Mouse (Mus musculus): ENCODE results near the gene Fam129c. TPM values are rescaled to one million over a fixed set of nuclear protein-coding genes. Genes with fewer than 3 reads are reported as not detected.
A peak's percentile ranks its signal among the peaks of the same experiment; 100 is the strongest.

Fam129c gene
- polyA plus RNA-seq, 1 experiment from 2014 or later, result 3.6 TPM

DNA sequence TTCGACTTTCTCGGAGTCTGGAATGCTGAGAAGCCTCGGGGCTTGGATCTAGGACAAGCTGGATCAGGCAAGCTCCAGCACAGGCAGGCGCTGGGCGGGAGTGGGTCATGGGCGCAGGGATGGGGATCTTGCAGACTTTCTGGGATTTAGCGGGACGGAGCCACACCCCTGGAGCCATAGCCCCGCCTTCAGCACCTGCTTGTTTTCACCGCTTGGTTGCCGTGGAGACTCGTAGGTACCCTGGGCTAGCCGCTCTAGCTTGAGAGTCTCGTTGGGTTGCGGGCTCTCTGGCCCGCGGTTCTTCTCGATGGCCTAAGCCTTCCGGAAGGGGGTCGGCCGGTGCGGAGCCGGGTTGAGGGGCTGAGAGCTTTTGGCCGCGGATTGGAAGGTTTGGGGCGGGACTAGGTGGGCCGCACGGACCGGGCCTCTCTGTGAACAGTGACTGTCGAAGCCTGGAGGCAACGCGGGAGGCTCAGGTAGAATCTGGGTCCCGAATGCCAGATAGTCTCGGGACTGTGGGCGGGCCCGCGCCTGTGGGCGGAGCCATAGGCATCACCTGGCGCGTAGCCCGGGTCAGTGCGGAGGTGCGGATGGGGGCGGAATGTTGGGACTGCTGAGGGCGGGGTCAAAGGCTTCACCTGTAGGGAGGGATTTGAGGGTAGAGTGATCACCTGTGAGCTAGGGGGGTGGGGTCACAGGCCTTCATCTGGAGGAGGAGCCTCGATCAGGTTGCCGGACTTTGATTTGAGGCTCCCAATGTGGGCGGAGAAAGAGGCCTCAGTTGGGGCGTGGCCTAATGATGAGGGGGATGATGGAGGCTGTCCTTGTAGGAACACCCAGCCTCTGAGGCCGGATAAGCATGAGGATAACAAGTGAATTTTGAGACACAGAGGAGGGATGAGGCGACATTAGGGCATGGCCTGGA is 27.8 kb upstream of the Fam129c start:
- Histone ChIP-seq H3K4me3 (ENCODE audit: low read depth, low read length) (peak overlapping the region; percentile 69), H3K4me2 (replicated peaks; ENCODE audit: low read depth, low read length) (peak overlapping the region; percentile 93), H3K9ac (ENCODE audit: low read depth, low read length) (peak overlapping the region; percentile 47; the same call in 1 of the 2 replicates), H3K9me3 (ENCODE audit: control insufficient read depth, low read length) (no peaks in the 10 kb centered on the region), H3K27ac (ENCODE audit: low read depth, low read length) (peak overlapping the region; percentile 36; the same call in 1 of the 2 replicates), H3K36me3 (ENCODE audit: control insufficient read depth, insufficient read depth, low read length) (no peaks in the 10 kb centered on the region), H3K4me1 (replicated peaks; ENCODE audit: control insufficient read depth, insufficient read depth, low read length) (peaks cover 11% of the 10 kb centered on the region; the same call in 1 of the 2 replicates), H3K27me3 (ENCODE audit: control insufficient read depth, insufficient read depth, low read length) (peaks cover 12% of the 10 kb centered on the region)
- ATAC-seq (ENCODE audit: low FRiP score), result peak; percentile 85
- peak; percentile 89 for DNase-seq (ENCODE audit: low spot score)
- WGBS, result under 1% methylated on average over 51 of the region's 51 CpGs

DNA sequence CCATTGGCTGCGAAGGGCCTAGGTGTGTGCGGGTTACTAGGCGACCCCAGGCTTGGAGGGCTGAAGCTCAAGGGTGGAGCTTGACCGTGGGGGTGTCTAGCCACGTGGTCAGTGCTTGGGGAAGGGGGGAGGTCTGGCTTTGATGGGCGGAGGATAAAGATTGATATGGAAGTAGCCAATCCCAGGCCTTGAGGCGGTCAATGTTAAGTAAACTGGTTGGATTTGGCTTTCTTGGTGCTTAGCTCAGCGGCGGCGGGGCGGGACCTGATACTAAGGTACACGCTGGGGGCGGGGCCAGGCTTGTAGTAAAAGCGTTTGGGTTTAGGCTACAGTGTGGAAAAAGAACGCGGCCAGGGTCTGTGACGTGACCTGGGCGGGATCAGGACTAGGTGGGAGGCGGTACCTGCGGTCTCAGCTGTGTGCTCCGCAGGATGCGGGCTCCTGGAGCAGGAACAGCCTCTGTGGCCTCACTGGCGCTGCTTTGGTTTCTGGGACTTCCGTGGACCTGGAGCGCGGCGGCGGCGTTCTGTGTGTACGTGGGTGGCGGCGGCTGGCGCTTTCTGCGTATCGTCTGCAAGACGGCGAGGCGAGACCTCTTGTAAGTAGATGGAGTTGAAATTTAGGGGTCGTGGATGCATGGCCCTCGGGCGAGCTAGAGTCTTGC is 27.0 kb upstream of the Fam129c start:
- Histone ChIP-seq H3K9me3 (ENCODE audit: control insufficient read depth, low read length) (no peaks in the 10 kb centered on the region), H3K27me3 (ENCODE audit: control insufficient read depth, insufficient read depth, low read length) (peaks cover 12% of the 10 kb centered on the region), H3K36me3 (ENCODE audit: control insufficient read depth, insufficient read depth, low read length) (no peaks in the 10 kb centered on the region), H3K4me2 (replicated peaks; ENCODE audit: low read depth, low read length) (peak overlapping the region; percentile 93), H3K9ac (ENCODE audit: low read depth, low read length) (peak overlapping the region; percentile 61), H3K27ac (ENCODE audit: low read depth, low read length) (peak overlapping the region; percentile 36; the same call in 1 of the 2 replicates), H3K4me3 (ENCODE audit: low read depth, low read length) (peak overlapping the region; percentile 69), H3K4me1 (replicated peaks; ENCODE audit: control insufficient read depth, insufficient read depth, low read length) (peaks cover 11% of the 10 kb centered on the region; the same call in 1 of the 2 replicates)
- ATAC-seq (ENCODE audit: low FRiP score), result peak; percentile 88
- DNase-seq (ENCODE audit: low spot score), result peak; percentile 88
- under 1% methylated on average over 41 of the region's 41 CpGs for WGBS

DNA sequence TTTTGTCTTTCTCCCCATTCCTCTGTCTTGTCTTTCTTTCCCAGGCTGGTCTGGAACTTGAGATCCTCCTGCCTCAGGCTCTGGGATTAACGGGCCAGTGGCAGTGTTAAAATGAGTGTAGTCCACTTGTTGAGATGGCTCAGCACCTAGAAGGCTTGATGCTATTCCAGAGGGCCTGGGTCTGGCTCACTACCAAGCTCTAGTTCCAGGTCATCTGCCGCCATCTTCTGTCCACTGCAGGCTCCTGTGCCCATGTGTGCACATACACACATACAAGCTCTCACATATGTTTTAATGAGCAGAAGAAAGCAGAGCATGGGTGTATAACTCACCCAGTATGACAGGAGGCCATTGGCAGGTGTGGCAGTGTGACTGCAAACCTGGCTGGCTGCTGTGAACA is 25.4 kb upstream of the Fam129c start:
- WGBS, result 93% methylated on average over 2 of the region's 2 CpGs
- Histone ChIP-seq H3K36me3 (ENCODE audit: control insufficient read depth, insufficient read depth, low read length) (no peaks in the 10 kb centered on the region), H3K9ac (ENCODE audit: low read depth, low read length) (no peak overlapping the region), H3K9me3 (ENCODE audit: control insufficient read depth, low read length) (no peaks in the 10 kb centered on the region), H3K4me3 (ENCODE audit: low read depth, low read length) (no peak overlapping the region), H3K27ac (ENCODE audit: low read depth, low read length) (no peak overlapping the region), H3K4me2 (replicated peaks; ENCODE audit: low read depth, low read length) (no peak overlapping the region), H3K4me1 (replicated peaks; ENCODE audit: control insufficient read depth, insufficient read depth, low read length) (peaks cover 11% of the 10 kb centered on the region; the same call in 1 of the 2 replicates), H3K27me3 (ENCODE audit: control insufficient read depth, insufficient read depth, low read length) (peaks cover 9% of the 10 kb centered on the region)
- DNase-seq (ENCODE audit: low spot score), result no peak
- no peak for ATAC-seq (ENCODE audit: low FRiP score)

DNA sequence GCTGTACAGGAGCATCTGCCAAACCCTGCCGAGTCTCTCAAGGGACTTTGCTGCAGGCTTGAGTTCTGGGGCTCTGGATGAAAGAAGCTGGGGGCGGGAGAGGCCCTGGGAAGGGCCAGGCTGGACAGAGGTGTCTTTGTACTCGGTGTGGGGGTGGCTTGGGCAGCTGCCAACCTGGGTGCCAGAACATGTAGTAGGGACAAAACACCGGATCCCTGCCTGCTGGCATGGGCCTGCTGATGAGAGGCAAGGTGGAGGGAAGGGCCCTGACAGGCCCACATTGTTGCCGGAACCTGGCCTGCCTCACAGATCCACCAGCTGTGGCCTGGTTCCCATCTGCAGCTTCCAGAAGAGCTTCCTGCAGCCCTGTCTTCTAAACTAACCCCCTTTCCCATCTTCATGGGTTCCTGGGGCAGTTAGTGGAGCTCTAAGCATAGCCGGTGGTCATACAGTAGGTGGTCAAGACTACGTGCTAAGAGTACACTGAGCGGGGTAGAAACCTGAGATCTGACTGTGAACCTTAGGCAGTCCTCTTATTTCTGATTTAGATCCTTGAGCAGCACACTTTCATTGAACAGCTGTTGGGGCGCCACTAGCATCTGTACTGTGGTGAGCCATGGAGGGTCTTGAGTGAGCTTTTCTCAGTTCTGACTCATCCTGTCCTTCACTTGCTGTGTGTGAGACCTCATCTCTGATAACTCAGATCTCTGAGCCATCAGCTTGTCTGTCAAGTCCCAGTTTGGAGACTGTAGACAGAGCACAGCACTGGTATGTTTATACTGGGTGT is 24.4 kb upstream of the Fam129c start:
- no peak overlapping the region for H3K9ac ChIP-seq (ENCODE audit: low read depth, low read length)
- no peak overlapping the region for H3K4me3 ChIP-seq (ENCODE audit: low read depth, low read length)
- no peak overlapping the region for H3K27ac ChIP-seq (ENCODE audit: low read depth, low read length)
- ATAC-seq (ENCODE audit: low FRiP score) (no peak), DNase-seq (ENCODE audit: low spot score) (no peak)
- no peak overlapping the region for H3K4me2 ChIP-seq (replicated peaks; ENCODE audit: low read depth, low read length)
- H3K36me3 ChIP-seq (ENCODE audit: control insufficient read depth, insufficient read depth, low read length), result no peaks in the 10 kb centered on the region
- WGBS, result 80% methylated on average over 9 of the region's 9 CpGs
- no peaks in the 10 kb centered on the region for H3K9me3 ChIP-seq (ENCODE audit: control insufficient read depth, low read length)
- H3K27me3 ChIP-seq (ENCODE audit: control insufficient read depth, insufficient read depth, low read length), result peaks cover 9% of the 10 kb centered on the region
- H3K4me1 ChIP-seq (replicated peaks; ENCODE audit: control insufficient read depth, insufficient read depth, low read length), result peaks cover 11% of the 10 kb centered on the region; the same call in 1 of the 2 replicates

DNA sequence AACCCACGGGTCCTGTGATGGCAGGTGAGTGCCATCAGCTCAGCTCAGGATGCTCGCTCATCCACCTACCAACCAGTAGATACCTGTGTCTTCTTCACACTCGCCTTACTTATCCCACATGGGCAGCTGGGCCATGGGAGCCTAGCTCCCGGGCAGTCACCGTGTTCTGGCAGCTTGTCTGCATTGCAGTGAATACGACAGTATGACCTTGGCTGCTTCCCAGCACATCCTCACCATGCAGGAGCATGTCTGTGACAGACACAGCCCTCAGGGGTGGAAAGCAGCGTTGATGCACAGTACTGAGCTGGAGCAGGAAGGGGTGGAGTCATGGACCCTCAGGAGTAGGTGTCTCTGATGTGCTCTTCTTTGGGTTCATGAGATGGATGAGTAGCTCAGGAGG is 23.0 kb upstream of the Fam129c start:
- no peak for DNase-seq (ENCODE audit: low spot score)
- Histone ChIP-seq H3K36me3 (ENCODE audit: control insufficient read depth, insufficient read depth, low read length) (no peaks in the 10 kb centered on the region), H3K4me2 (replicated peaks; ENCODE audit: low read depth, low read length) (no peak overlapping the region), H3K9me3 (ENCODE audit: control insufficient read depth, low read length) (no peaks in the 10 kb centered on the region), H3K4me1 (replicated peaks; ENCODE audit: control insufficient read depth, insufficient read depth, low read length) (peaks cover 4% of the 10 kb centered on the region; the same call in 1 of the 2 replicates), H3K9ac (ENCODE audit: low read depth, low read length) (no peak overlapping the region), H3K27me3 (ENCODE audit: control insufficient read depth, insufficient read depth, low read length) (no peaks in the 10 kb centered on the region; the same call in 1 of the 2 replicates), H3K4me3 (ENCODE audit: low read depth, low read length) (no peak overlapping the region), H3K27ac (ENCODE audit: low read depth, low read length) (no peak overlapping the region)
- no peak for ATAC-seq (ENCODE audit: low FRiP score)
- 88% methylated on average over 7 of the region's 7 CpGs for WGBS

DNA sequence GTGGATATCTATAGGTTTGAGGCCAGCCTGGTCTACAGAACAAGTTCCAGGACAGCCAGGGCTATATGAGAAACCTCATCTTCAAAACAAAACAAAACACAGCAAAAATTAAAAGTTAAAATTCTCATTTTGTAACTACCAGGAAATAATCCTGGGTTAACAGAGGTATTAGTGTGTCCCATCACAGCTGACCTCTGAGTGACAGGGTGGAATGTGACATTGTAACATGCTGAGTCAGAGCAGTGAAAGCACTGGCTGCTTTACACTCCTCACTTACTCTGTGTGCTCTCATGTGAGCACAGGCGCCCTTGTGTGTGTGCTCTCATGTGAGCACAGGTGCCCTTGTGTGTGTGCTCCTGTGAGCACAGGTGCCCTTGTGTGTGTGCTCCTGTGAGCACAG is 22.4 kb upstream of the Fam129c start:
- WGBS, result 70% methylated on average over 1 of the region's 1 CpGs
- H3K9me3 ChIP-seq (ENCODE audit: control insufficient read depth, low read length), result no peaks in the 10 kb centered on the region
- H3K36me3 ChIP-seq (ENCODE audit: control insufficient read depth, insufficient read depth, low read length), result no peaks in the 10 kb centered on the region
- no peak overlapping the region for H3K4me2 ChIP-seq (replicated peaks; ENCODE audit: low read depth, low read length)
- H3K27ac ChIP-seq (ENCODE audit: low read depth, low read length), result no peak overlapping the region
- H3K9ac ChIP-seq (ENCODE audit: low read depth, low read length), result no peak overlapping the region
- H3K4me3 ChIP-seq (ENCODE audit: low read depth, low read length), result no peak overlapping the region
- DNase-seq (ENCODE audit: low spot score) (no peak), ATAC-seq (ENCODE audit: low FRiP score) (no peak)
- peaks cover 4% of the 10 kb centered on the region; the same call in 1 of the 2 replicates for H3K4me1 ChIP-seq (replicated peaks; ENCODE audit: control insufficient read depth, insufficient read depth, low read length)
- H3K27me3 ChIP-seq (ENCODE audit: control insufficient read depth, insufficient read depth, low read length), result no peaks in the 10 kb centered on the region

DNA sequence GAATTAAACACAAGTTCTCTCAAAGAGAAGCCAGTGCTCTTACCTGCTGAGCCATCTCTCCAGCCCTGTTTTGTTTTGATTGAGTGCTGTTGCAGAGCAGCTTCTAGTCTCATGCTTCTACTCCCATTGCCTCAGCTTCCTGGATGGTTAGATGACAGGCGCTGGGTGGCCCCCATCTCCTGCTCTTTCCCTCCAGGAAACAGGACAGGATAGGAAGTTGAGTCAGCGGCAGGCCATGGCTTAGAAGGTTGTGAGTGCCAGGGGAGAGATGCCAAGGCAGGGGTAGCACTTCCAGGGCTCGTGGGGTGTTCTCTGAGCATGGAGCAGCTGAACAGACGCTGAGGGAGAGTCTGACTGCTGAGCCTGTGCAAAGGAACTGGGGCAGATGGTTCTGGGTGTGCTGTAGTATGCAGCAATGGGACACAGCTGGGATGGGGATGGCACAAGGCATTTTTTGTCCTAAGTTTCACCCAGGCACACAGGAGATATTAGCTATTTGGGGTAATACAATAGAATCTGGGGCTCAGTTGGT is 19.5 kb upstream of the Fam129c start:
- no peak overlapping the region for H3K27ac ChIP-seq (ENCODE audit: low read depth, low read length)
- no peak overlapping the region for H3K9ac ChIP-seq (ENCODE audit: low read depth, low read length)
- ATAC-seq (ENCODE audit: low FRiP score), result no peak
- DNase-seq (ENCODE audit: low spot score), result no peak
- no peak overlapping the region for H3K4me3 ChIP-seq (ENCODE audit: low read depth, low read length)
- no peaks in the 10 kb centered on the region for H3K4me1 ChIP-seq (replicated peaks; ENCODE audit: control insufficient read depth, insufficient read depth, low read length)
- no peaks in the 10 kb centered on the region for H3K36me3 ChIP-seq (ENCODE audit: control insufficient read depth, insufficient read depth, low read length)
- no peaks in the 10 kb centered on the region for H3K27me3 ChIP-seq (ENCODE audit: control insufficient read depth, insufficient read depth, low read length)
- H3K9me3 ChIP-seq (ENCODE audit: control insufficient read depth, low read length), result no peaks in the 10 kb centered on the region
- 78% methylated on average over 4 of the region's 4 CpGs for WGBS
- H3K4me2 ChIP-seq (replicated peaks; ENCODE audit: low read depth, low read length), result no peak overlapping the region

DNA sequence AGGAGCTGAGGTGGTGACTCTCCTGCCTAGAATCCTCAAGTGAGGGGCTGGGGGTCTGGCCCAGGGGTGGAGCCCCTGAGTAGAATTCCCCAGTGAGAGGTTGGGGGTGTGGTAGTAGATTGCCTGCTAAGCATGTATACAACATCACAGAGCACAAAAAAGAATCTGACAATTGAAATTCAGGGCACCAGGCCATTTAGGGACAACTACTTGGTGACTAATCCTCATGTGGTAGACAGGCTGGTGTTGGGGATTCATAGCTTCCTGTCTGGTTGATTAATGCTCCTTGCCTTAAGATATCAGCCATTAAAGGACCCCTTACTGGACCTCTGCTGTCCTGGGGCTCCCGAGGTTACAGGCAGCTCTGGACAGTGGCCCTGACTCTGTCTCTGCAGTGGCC is 18.4 kb upstream of the Fam129c start:
- DNase-seq (ENCODE audit: low spot score), result no peak

More for the DNA sequence above, 18.4 kb upstream of the Fam129c start:
- no peak overlapping the region for H3K9ac ChIP-seq (ENCODE audit: low read depth, low read length)
- H3K9me3 ChIP-seq (ENCODE audit: control insufficient read depth, low read length), result no peaks in the 10 kb centered on the region
- H3K4me1 ChIP-seq (replicated peaks; ENCODE audit: control insufficient read depth, insufficient read depth, low read length), result no peaks in the 10 kb centered on the region
- H3K27ac ChIP-seq (ENCODE audit: low read depth, low read length), result no peak overlapping the region
- no peaks in the 10 kb centered on the region for H3K36me3 ChIP-seq (ENCODE audit: control insufficient read depth, insufficient read depth, low read length)
- WGBS, result 77% methylated on average over 1 of the region's 1 CpGs
- no peak for ATAC-seq (ENCODE audit: low FRiP score)
- no peak overlapping the region for H3K4me3 ChIP-seq (ENCODE audit: low read depth, low read length)
- no peaks in the 10 kb centered on the region for H3K27me3 ChIP-seq (ENCODE audit: control insufficient read depth, insufficient read depth, low read length)
- no peak overlapping the region for H3K4me2 ChIP-seq (replicated peaks; ENCODE audit: low read depth, low read length)
